Mouse (Mus musculus): ENCODE results near the gene Kpna3.

GRCm38 (mm10) chr14:61354251-61355235, 85.1 kb downstream of the Kpna3 start:
- no peak for TF ChIP-seq CTCF (IDR thresholded peaks at IDR 0.05; ENCODE audit: low read depth, low read length)
- no peak for TF ChIP-seq POLR2A (IDR thresholded peaks at IDR 0.05; ENCODE audit: extremely low read depth, insufficient read depth, low read length)

Measured in liver, adult 2 months (tissue).